Mouse (Mus musculus) embryonic facial prominence, embryonic 13.5 days (tissue): Measurements from ENCODE around the gene Rbm4. TPM values are rescaled to one million over a fixed set of nuclear protein-coding genes. Genes with fewer than 3 reads are reported as not detected.

Source experiments
- ATAC-seq: fragments of 200-750 bp; cut with Nextera tagmentation; 2 replicates; pipeline ENCODE4 v1.8.0; 2017; ENCODE audit warnings: low read depth; ENCODE audit not compliant: insufficient number of reproducible peaks, insufficient read depth, low FRiP score, low TSS enrichment
- H3K27ac ChIP-seq: fragments of 300-500 bp; sonication (generic); 2 replicates; pipeline ENCODE4 v1.5.1; 2015; ENCODE audit warnings: moderate library complexity, mild to moderate bottlenecking, inconsistent platforms
- H3K27me3 ChIP-seq: fragments of 300-500 bp; sonication (generic); 2 replicates; pipeline ENCODE4 v1.6.1; 2015; ENCODE audit warnings: mild to moderate bottlenecking, inconsistent platforms
- H3K36me3 ChIP-seq: fragments of 300-500 bp; sonication (generic); 2 replicates; pipeline ENCODE4 v1.6.1; 2015; ENCODE audit warnings: mild to moderate bottlenecking, inconsistent platforms
- H3K4me1 ChIP-seq: fragments of 300-500 bp; sonication (generic); 2 replicates; pipeline ENCODE4 v1.6.1; 2015; ENCODE audit warnings: inconsistent platforms
- H3K4me2 ChIP-seq: fragments of 300-500 bp; sonication (generic); 2 replicates; pipeline ENCODE4 v1.6.1; 2015; ENCODE audit warnings: moderate library complexity, mild to moderate bottlenecking, inconsistent platforms
- H3K4me3 ChIP-seq: fragments of 300-500 bp; sonication (generic); 2 replicates; pipeline ENCODE4 v1.5.1; 2015; ENCODE audit warnings: mild to moderate bottlenecking, inconsistent platforms
- H3K9ac ChIP-seq: fragments of 300-500 bp; sonication (generic); 2 replicates; pipeline ENCODE4 v1.6.1; 2015; ENCODE audit warnings: mild to moderate bottlenecking, inconsistent platforms
- H3K9me3 ChIP-seq: fragments of 300-500 bp; sonication (generic); 2 replicates; pipeline ENCODE4 v1.6.1; 2016; ENCODE audit warnings: inconsistent platforms
- WGBS: fragments of 180-500 bp; shearing (Covaris S2); methylation state at CpG from one replicate; pipeline ENCODE4 v1.1.7; 2015; ENCODE audit warnings: mixed read lengths; 5-methylcytosine and 5-hydroxymethylcytosine counted together
- polyA plus RNA-seq: library from polyadenylated mRNA; unstranded; fragments of >200 nt; fragmentation: Nextera tagmentation; extraction: Ambion mirVana; gene quantifications from 2 replicates; pipeline ENCODE4 v1.2.1, GENCODE M21; 2015

Gene Rbm4
- polyA plus RNA-seq, 1 experiment from 2014 or later = 82.5 TPM

DNA sequence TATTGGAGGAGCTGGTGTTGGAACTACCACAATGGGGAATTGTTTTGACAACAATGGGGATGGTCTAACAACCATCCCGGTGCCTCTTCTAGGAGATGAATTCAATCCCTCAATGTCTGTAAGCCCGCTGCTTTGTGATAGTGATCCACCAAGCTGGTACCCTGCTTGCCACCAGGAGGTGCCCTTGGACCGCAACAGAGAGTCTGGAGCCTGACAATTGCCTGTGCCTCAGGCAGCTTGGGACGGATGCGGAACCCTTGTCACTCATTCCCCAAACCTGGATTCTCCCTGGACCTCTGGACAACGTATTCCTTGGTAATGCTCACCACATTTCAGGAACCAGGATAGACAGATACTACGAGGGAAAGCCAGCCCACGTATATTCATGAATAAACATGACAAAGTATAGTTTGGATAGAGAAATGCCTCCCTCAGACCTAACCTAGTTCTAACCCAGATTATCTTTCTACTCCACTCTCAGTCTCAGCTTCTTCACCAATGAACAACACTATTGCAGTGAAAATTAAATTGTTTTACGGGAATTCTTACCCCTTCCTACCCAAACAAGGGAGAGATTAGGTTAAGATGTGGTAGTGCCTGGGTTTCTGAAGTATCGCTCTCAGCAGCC is 38.0 kb downstream of the Rbm4 start:
- Histone ChIP-seq H3K9me3 (no peaks in the 10 kb centered on the region), H3K4me2 (peak overlapping the region; percentile 79), H3K4me1 (peaks cover 15% of the 10 kb centered on the region), H3K27me3 (no peaks in the 10 kb centered on the region), H3K9ac (peak overlapping the region; percentile 85), H3K36me3 (peaks cover 11% of the 10 kb centered on the region), H3K27ac (peak overlapping the region; percentile 97), H3K4me3 (peak overlapping the region; percentile 67)
- WGBS = under 1% methylated on average over 10 of the region's 10 CpGs
- peak; percentile 59 for ATAC-seq

DNA sequence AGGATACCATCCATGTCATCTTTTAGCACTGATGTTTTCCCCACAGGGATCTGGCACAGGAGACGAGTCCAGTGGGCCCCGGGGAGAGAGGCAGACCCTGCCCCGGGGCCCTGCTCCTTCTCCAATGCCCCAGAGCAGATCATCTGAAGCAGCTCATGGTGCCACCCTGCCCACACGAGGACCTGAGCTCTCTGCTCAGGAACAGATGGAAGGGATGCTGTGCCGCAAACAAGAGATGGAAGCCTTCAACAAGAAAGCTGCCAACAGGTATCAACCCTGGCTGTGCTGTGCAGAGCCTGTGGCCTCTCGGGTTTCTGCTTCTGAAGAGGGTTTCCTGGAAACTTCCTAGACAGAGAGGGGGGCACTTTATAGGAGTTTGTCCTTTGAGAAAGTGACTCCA is 43.7 kb downstream of the Rbm4 start:
- no peak overlapping the region for H3K9ac ChIP-seq
- no peak overlapping the region for H3K27ac ChIP-seq
- no peak for ATAC-seq
- H3K27me3 ChIP-seq = no peaks in the 10 kb centered on the region
- H3K4me2 ChIP-seq = no peak overlapping the region
- H3K9me3 ChIP-seq = no peaks in the 10 kb centered on the region
- H3K4me1 ChIP-seq = 0 out of 2 replicates have a peak, but pooled peaks cover 3% of the 10 kb centered on the region
- 76% methylated on average over 6 of the region's 6 CpGs for WGBS
- peaks cover 14% of the 10 kb centered on the region for H3K36me3 ChIP-seq
- no peak overlapping the region for H3K4me3 ChIP-seq

DNA sequence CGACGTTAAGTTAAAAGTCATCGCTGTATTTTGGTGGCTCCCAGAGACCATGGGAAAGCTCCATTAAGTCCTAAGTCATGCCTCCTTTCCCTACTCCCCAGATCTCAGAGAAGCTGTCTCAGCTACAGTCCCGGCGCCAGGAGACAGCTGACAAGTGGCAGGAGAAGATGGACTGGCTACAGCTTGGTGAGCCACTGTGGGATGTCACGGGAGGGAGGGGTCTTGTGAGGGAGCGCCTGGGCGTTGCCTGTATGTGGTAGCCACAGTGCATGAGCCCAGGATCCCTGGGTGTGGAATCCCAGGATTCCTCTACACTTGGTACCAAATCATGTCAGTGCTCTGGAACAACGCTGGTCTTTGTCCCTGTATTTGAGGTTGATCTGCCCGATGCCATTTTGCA is 45.2 kb downstream of the Rbm4 start:
- H3K27ac ChIP-seq = no peak overlapping the region
- 86% methylated on average over 10 of the region's 10 CpGs for WGBS
- H3K27me3 ChIP-seq = no peaks in the 10 kb centered on the region
- no peak overlapping the region for H3K9ac ChIP-seq
- no peak overlapping the region for H3K4me3 ChIP-seq
- H3K4me1 ChIP-seq = 0 out of 2 replicates have a peak, but pooled peaks cover 4% of the 10 kb centered on the region
- H3K4me2 ChIP-seq = no peak overlapping the region
- H3K36me3 ChIP-seq = peaks cover 17% of the 10 kb centered on the region
- ATAC-seq = no peak
- no peaks in the 10 kb centered on the region for H3K9me3 ChIP-seq

DNA sequence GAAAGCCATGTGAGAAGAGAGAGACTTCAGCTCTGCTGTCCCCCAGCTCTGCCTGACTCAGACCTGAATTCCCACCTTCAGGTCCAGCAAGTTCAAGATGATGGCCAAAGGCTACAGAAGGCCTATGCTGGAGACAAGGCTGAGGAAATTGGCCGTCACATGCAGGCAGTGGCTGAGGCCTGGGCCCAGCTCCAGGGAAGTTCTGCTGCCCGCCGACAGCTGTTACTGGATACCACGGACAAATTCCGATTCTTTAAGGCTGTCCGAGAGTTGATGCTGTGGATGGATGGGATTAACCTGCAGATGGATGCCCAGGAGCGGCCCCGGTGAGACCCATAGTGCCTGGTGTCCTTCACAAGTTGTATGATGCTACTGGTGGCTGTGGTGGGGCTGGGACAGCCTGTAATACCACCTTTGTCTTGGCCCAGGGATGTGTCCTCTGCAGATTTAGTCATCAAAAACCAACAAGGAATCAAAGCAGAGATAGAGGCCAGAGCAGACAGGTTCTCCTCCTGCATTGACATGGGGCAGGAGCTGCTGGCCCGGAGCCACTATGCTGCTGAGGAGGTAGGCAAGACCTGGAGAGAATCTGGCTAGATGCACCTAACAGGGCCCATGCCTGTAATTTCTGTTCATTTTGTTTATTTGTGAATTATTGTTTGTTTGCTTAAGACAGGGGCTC is 45.9 kb downstream of the Rbm4 start:
- Histone ChIP-seq H3K27ac (no peak overlapping the region), H3K9ac (no peak overlapping the region), H3K9me3 (no peaks in the 10 kb centered on the region), H3K4me2 (no peak overlapping the region), H3K4me3 (no peak overlapping the region), H3K4me1 (0 out of 2 replicates have a peak, but pooled peaks cover 4% of the 10 kb centered on the region), H3K27me3 (no peaks in the 10 kb centered on the region), H3K36me3 (peaks cover 17% of the 10 kb centered on the region)
- ATAC-seq = no peak
- 91% methylated on average over 9 of the region's 9 CpGs for WGBS

DNA sequence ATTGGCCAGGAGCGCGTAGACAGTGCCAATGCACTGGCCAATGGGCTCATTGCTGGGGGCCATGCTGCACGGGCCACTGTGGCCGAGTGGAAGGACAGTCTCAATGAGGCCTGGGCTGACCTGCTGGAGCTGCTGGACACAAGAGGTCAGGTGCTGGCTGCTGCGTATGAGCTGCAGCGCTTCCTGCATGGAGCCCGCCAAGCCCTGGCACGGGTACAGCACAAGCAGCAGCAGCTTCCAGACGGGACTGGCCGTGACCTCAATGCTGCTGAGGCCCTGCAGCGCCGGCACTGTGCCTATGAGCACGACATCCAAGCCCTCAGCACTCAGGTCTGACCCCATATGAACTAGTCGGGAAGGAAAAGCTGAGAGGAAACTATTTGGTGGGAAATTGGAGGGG is 47.1 kb downstream of the Rbm4 start:
- Histone ChIP-seq H3K4me1 (0 out of 2 replicates have a peak, but pooled peaks cover 4% of the 10 kb centered on the region), H3K27me3 (no peaks in the 10 kb centered on the region), H3K27ac (no peak overlapping the region), H3K36me3 (peaks cover 17% of the 10 kb centered on the region), H3K9me3 (no peaks in the 10 kb centered on the region), H3K4me2 (no peak overlapping the region), H3K9ac (no peak overlapping the region), H3K4me3 (no peak overlapping the region)
- no peak for ATAC-seq
- 85% methylated on average over 14 of the region's 14 CpGs for WGBS

DNA sequence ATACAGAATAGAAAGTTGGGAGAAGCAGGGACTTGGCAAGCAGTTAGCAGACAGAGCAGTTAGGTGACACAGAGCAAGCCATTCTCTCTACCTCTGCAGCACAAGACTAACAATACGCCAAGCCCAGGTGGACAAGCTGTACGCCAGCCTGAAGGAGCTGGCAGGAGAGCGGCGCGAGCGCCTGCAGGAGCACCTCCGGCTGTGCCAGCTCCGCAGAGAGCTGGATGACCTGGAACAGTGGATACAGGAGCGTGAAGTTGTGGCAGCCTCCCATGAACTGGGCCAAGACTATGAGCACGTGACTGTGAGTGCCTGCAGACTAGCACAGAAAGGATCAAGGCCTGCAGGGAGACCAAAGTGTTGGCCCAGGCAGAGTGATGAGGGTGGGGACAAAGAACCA is 48.0 kb downstream of the Rbm4 start:
- no peaks in the 10 kb centered on the region for H3K27me3 ChIP-seq
- WGBS = 93% methylated on average over 10 of the region's 10 CpGs
- no peak overlapping the region for H3K27ac ChIP-seq
- no peak overlapping the region for H3K4me3 ChIP-seq
- H3K9ac ChIP-seq = 0 out of 2 replicates have a peak overlapping the region, but pooled peaks have one; percentile 40
- 0 out of 2 replicates have a peak, but pooled peaks cover 4% of the 10 kb centered on the region for H3K4me1 ChIP-seq
- peaks cover 23% of the 10 kb centered on the region for H3K36me3 ChIP-seq
- H3K4me2 ChIP-seq = no peak overlapping the region
- ATAC-seq = no peak
- H3K9me3 ChIP-seq = no peaks in the 10 kb centered on the region

DNA sequence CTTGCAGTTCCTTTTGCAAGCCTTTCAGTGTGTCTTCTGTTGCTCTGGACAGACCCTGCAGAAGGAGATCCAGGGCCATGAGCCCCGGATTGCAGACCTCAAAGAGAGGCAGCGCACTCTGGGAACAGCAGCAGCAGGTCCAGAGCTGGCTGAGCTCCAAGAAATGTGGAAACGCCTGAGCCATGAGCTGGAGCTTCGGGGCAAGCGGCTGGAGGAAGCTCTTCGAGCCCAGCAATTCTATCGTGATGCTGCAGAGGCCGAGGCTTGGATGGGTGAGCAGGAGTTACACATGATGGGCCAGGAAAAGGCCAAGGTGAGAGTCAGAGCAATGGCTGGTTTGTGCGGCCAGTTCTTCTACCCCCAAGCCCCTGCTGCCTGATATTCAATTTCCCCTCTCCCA is 48.6 kb downstream of the Rbm4 start:
- no peaks in the 10 kb centered on the region for H3K27me3 ChIP-seq
- H3K27ac ChIP-seq = no peak overlapping the region
- H3K4me3 ChIP-seq = no peak overlapping the region
- peak overlapping the region; percentile 44 for H3K9ac ChIP-seq
- no peak for ATAC-seq
- H3K4me2 ChIP-seq = no peak overlapping the region
- peaks cover 23% of the 10 kb centered on the region for H3K36me3 ChIP-seq
- 74% methylated on average over 9 of the region's 9 CpGs for WGBS
- H3K4me1 ChIP-seq = 0 out of 2 replicates have a peak, but pooled peaks cover 4% of the 10 kb centered on the region
- H3K9me3 ChIP-seq = no peaks in the 10 kb centered on the region

DNA sequence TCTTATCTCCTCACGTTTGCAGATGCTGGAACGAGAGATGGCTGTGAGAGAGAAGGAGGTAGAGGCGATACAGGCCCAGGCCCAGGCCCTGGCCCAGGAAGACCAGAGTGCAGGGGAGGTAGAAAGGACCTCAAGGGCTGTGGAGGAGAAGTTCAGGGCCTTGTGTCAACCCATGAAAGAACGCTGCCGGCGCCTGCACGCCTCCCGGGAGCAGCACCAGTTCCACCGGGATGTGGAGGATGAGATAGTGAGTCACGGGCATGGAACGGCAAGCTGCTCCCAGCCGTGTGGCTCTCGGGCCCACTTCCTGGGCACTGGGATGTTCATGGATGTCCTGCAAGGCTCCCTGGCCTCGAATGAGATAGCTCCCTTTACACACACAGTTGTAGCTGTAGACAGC is 49.7 kb downstream of the Rbm4 start:
- no peak overlapping the region for H3K9ac ChIP-seq

DNA sequence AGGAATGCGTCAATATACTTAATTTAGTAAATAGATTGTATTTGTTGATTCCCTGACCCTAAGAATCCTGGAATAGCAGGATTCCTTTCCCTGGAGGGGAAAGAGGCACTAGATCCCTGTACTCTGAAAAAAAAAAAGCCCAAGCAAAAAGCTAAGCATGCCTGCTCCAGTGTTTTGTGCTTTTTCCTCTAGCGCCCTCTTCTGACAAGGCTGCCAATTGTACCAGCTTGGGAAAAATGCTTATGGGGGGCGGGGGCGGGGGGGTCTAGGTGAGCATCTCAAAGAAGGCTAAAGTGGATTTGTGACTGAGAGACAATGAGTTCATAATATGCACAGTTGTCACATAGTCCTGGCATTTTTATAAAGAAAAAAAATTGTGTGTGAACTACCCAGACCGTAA is 50.2 kb downstream of the Rbm4 start:
- Histone ChIP-seq H3K9ac (no peak overlapping the region), H3K4me3 (no peak overlapping the region), H3K9me3 (no peaks in the 10 kb centered on the region), H3K4me1 (0 out of 2 replicates have a peak, but pooled peaks cover 4% of the 10 kb centered on the region), H3K36me3 (peaks cover 31% of the 10 kb centered on the region), H3K27me3 (no peaks in the 10 kb centered on the region), H3K4me2 (no peak overlapping the region), H3K27ac (no peak overlapping the region)
- WGBS = 39% methylated on average over 5 of the region's 5 CpGs
- ATAC-seq = no peak

More for the DNA sequence above, 49.7 kb downstream of the Rbm4 start:
- no peak for ATAC-seq
- Histone ChIP-seq H3K27ac (0 out of 2 replicates have a peak overlapping the region, but pooled peaks have one; percentile 7), H3K36me3 (peaks cover 33% of the 10 kb centered on the region), H3K27me3 (no peaks in the 10 kb centered on the region), H3K4me3 (no peak overlapping the region), H3K4me1 (0 out of 2 replicates have a peak, but pooled peaks cover 4% of the 10 kb centered on the region), H3K9me3 (no peaks in the 10 kb centered on the region), H3K4me2 (no peak overlapping the region)
- WGBS = 81% methylated on average over 14 of the region's 14 CpGs

DNA sequence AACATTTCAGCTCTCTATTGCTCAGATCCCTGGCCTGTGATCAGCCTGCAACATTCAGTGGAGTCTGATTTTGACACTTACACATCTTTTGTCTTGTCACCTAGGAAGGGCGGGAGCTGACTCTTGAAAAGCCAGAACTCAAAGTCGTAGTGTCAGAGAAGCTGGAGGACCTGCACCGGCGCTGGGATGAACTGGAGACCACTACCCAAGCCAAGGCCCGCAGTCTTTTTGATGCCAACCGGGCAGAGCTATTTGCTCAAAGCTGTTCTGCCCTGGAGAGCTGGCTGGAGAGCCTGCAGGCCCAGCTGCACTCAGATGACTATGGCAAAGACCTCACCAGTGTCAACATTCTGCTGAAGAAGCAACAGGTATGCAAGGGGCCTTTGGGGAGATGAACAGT is 51.5 kb downstream of the Rbm4 start:
- no peaks in the 10 kb centered on the region for H3K27me3 ChIP-seq
- no peak for ATAC-seq
- peaks cover 34% of the 10 kb centered on the region for H3K36me3 ChIP-seq
- WGBS = 92% methylated on average over 6 of the region's 6 CpGs
- no peaks in the 10 kb centered on the region for H3K9me3 ChIP-seq
- H3K9ac ChIP-seq = 0 out of 2 replicates have a peak overlapping the region, but pooled peaks have one; percentile 11
- H3K4me3 ChIP-seq = no peak overlapping the region
- no peak overlapping the region for H3K27ac ChIP-seq
- H3K4me2 ChIP-seq = no peak overlapping the region
- 0 out of 2 replicates have a peak, but pooled peaks cover 4% of the 10 kb centered on the region for H3K4me1 ChIP-seq

DNA sequence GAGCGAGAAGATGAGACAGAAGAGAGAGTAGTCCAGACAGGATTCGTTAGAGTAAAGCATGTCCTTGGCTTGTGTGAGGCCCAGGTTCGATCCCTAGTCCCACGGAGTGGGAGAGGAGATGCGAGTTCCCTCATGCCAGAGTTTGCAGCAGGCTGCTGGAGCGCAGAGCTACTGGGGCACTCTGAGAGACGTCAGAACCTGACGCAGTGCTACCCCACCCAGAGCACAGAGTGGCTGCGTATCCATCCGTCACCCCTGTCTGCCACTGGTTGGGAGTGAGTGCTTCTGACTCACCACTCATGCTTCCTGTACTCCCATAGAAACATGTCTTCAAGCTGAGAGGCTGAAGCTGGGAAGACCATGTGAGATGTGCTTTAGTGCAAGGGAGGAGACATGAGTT is 52.2 kb downstream of the Rbm4 start:
- Histone ChIP-seq H3K9ac (no peak overlapping the region), H3K36me3 (peaks cover 31% of the 10 kb centered on the region), H3K4me2 (no peak overlapping the region), H3K27me3 (no peaks in the 10 kb centered on the region), H3K4me3 (no peak overlapping the region), H3K9me3 (no peaks in the 10 kb centered on the region), H3K4me1 (0 out of 2 replicates have a peak, but pooled peaks cover 4% of the 10 kb centered on the region), H3K27ac (no peak overlapping the region)
- 76% methylated on average over 10 of the region's 10 CpGs for WGBS
- no peak for ATAC-seq

DNA sequence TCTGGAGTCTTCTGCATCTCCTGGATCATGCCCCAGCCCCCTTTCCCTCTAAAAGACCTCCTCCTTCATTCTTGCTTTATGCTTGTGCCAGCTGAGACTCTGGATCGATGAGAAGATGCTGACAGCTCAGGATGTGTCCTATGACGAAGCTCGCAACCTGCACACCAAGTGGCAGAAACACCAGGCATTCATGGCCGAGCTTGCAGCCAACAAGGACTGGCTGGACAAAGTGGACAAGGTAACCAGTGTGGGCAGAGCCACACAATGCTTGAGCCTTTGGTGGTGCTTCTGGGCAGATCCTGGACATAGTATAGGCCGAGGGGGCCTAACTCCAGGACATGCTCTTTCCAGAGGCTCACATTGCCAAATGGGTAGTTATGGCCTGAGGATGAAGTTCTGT is 53.9 kb downstream of the Rbm4 start:
- no peak overlapping the region for H3K27ac ChIP-seq
- no peaks in the 10 kb centered on the region for H3K9me3 ChIP-seq
- 87% methylated on average over 5 of the region's 5 CpGs for WGBS
- peaks cover 30% of the 10 kb centered on the region for H3K36me3 ChIP-seq
- no peaks in the 10 kb centered on the region for H3K27me3 ChIP-seq
- no peak overlapping the region for H3K4me3 ChIP-seq
- H3K9ac ChIP-seq = no peak overlapping the region
- no peaks in the 10 kb centered on the region for H3K4me1 ChIP-seq
- H3K4me2 ChIP-seq = no peak overlapping the region
- no peak for ATAC-seq
